Mouse (Mus musculus) olfactory bulb, adult 2 months (tissue): ENCODE data around the gene Ube2e1.

Experiments
- CTCF ChIP-seq: fragments of 200-500 bp; IDR thresholded peaks from 2 replicates; pipeline ENCODE4 v1.5.1; 2012; ENCODE audit warnings: low read depth, mild to moderate bottlenecking, low read length, moderate library complexity; ENCODE audit not compliant: insufficient read depth
- POLR2A ChIP-seq: fragments of 200-500 bp; IDR thresholded peaks from 2 replicates; pipeline ENCODE4 v1.6.1; 2012; ENCODE audit warnings: mild to moderate bottlenecking, low read depth, low read length, moderate library complexity; ENCODE audit not compliant: insufficient read depth

- TF ChIP-seq CTCF (no peak), POLR2A (no peak)
These were observed 47.1 kb downstream of the Ube2e1 start for GRCm38 (mm10) chr14:18284581-18284980.
